Mouse (Mus musculus) heart, postnatal 4 days (tissue): ENCODE measurements at regions not wholly inside any gene's neighbourhood (a gene's known extent, or its start where the extent isn't known, plus 50 kb on each side); places are given as distances from the start of the nearest gene placed in this dataset.

Source experiments
- DNase-seq: peaks from one replicate; pipeline ENCODE4 v3.0.0; 2021

- DNase-seq: no peak
These were observed 56.1 kb upstream of the Samsn1 start for GRCm38 (mm10) chr16:76078219-76078618.

GRCm38 (mm10) chr16:76076231-76076630 lies 54.1 kb upstream of the Samsn1 start:
- no peak for DNase-seq
